Mouse (Mus musculus) cerebellum, adult (tissue): ENCODE measurements around the gene Krt4.

ENCODE experiments used
- ATAC-seq: cut with Nextera tagmentation; 2 replicates; pipeline ENCODE4 v1.9.2; 2017; ENCODE audit warnings: mild to moderate bottlenecking, moderate library complexity, mixed read lengths; ENCODE audit not compliant: insufficient number of reproducible peaks, low FRiP score, low TSS enrichment

Gene Krt4

DNA sequence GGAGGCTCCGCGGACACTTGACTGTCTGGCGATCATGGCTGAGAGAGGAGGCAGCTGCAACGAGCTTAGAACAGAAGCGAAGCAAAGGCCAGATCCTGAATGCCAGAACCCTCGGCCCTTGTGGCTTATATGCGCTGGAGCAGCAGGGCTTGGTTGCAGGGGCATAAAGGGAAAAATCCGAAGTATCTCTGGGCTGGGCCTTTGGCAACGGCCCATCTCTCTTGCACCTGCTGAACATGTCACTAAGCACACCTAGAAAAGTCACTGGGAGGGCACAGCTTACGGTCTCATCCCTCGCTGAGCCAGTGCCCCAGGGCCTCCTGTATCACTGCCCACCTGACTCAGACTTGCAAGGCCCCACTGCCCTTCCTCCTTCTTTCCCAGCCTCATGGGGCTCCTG, at the start of gene Krt4:
Krt4 (minus strand) TSS at position 101 of the 400 bp plus-strand sequence.
- ATAC-seq: no peak

DNA sequence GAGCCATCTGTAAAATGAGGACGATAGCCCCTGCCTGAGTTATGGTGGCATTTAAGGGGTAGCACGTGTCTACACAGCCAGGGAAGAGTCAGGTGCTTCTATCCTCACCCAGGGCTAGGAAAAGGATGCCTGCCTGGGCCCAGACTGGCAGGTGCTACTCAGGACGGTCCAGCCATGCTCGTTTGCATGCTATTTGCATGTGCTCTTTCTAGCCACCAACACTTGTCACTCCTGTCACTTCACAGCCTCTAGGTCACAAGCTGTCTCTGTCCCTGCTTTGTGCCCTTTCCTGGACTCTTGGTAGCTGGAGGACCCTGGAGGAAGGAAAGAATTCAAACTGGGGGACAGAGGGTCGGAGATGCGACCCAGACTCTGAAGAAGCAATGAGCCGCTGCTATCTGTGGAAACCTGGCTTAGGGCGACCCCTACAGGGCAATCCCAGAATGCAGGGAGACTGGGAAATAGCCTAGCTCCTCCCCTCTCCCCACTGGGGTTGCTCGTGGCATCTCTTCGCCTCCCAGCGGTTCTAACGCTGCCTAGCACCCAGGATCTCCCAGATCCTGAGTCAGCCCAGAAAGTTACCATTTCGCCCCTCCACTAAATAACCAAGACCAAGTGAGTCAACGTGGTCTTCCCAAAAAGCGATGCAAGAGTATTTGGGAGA, 49.0 kb upstream of the Krt4 start:
- ATAC-seq: no peak; the same call in 1 of the 2 replicates

DNA sequence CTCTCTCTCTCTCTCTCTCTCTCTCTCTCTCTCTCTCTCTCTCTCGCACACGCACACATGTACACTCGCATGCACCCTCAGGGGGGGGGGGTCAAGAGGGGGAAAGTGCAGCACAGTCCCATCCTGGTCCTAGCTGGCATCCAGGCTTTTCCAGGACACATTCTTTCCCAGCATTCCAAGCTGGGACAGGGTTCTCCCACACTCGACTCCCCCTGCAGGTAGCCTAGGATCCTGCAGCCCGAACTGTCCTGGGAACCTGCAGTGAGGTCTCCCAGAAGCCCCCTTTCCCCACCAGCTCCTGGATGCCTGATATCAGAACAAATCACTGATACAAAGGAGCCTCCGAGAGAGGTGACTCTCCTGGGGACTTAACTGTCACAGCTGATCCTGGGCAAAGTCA, 46.0 kb upstream of the Krt4 start:
- no peak for ATAC-seq

DNA sequence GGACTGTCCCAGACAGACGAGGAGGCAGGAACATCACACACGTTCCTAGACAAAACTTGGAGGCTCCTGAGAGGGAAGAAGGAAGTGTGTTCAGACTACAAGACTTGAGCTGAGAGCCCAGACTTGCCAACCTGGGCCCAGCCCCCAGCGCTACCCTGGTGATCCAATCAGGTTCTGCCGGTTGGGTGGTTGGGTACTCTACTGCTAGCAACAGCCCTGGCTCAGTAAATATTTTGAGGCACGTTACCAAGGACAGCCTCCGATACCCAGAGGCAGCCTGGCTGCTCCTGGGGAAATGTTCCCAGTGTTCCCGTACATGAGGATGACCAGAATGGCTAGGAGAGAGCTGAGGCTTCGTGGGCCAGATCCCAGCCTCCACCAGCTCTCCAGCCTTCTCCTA, 42.3 kb upstream of the Krt4 start:
- ATAC-seq: no peak

DNA sequence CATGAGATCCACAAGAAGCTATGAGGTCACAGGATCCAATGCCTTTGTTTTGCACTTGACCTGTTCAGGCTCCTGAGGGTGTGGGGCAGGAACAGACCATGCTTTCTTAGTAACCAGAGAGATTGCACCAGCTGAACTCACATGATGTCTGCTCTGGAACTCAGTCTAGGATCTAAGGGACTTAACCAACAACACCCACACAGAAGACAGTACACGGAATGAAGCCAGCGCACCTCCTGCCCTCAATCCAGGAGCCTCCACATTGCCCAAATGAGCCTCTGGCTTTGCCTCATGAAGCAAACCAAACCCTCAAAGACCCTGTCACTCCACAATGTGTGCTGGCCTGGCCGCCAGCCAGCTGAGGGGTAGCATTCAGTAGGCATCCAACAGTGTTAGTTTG, 34.4 kb upstream of the Krt4 start:
- no peak for ATAC-seq

DNA sequence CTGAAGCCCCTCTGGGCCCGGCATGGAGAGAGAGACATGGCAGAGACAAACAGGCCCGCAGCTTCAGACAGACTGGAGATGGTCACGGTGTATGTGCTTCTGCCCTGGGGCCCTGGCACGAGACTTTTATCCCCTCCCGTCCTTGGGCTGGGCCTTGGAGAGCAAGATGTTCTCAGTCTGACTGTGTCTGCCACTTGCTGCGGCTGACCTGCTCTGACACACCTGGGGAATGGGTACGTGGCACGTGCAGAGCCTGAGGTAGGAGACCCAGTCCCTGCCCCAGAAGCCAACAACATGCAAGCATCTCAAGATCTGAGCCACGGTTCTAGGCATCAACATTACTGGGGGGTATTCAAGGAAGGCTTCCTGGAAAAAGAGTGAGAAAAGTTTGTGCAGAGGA, 29.7 kb upstream of the Krt4 start, which contains the start of gene Krt78:
Krt78 (minus strand) TSS at position 101 of the 400 bp plus-strand sequence.
- no peak for ATAC-seq

DNA sequence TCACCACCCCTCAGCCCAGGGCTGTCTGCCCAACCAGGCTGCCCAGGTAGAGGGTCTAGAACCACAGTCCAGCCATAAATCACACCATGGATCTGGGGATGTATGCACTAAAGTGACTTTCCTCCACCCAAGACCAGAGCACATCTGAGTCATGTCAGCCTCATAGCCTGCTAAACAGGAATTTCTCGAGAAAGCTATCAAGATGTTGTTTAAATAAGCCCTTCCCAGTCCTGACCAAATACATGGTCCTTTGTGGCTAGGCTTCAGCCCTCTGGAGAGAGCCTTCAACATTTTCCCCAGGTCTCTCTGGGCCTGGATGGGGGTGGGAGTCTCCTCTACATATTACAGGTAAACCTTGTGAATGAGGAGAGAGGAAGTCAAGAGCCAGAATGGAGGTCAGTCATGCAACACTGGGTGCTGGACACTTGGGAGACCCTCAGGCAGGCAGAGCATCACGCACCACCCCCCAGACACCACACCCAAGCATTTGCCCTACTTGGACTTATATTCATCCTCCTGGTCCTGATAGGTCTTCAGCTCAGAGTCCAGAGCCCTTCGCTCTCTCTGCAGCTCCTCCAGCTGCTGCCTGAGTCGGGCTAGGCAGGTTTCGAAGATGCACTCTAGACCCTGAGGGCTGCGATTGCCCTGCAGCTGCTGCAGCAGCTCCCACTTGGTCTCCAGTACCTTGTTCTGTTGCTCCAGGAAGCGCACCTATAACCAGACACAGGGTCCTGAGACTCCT, 28.4 kb upstream of the Krt4 start:
- no peak for ATAC-seq

DNA sequence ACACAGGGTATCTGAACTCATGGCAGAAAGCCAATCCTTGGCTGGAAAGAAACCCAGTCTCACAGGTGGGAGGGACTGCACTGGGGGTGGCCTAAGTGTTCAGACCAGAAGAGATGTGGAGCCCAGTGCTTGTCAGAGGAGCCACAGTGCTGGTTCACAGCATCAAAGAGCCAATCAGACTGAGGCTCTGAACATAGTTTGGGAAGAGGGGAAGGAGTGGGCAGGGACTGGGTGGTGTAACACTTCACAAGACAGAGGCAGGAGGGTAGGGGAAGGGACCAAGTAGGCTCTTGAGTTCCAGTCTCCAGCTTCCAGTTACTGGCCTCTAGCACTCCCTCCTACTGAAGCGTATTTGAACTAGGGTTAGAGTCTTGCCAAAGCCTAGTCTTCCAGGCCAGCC, 20.9 kb upstream of the Krt4 start:
- ATAC-seq: no peak

DNA sequence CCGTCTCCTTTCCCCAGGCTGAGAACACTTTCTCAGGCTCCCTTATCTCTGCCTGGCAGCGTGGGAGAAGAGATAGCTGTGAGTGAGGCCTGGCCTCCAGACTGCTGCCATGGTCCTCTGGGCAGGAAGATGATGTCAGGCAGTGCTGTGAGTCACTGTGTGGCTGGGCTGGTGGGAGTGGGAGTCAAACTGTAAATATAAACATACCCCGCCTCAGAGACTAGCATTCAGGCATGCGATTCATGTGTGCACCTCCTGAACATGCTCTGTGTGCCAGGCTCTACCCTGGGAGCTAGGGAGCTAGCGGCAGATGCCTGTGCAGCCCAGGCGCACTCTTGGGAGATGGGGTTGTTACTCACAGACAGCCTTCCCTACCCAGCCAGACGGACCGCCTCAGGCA, 17.4 kb upstream of the Krt4 start:
- no peak for ATAC-seq

DNA sequence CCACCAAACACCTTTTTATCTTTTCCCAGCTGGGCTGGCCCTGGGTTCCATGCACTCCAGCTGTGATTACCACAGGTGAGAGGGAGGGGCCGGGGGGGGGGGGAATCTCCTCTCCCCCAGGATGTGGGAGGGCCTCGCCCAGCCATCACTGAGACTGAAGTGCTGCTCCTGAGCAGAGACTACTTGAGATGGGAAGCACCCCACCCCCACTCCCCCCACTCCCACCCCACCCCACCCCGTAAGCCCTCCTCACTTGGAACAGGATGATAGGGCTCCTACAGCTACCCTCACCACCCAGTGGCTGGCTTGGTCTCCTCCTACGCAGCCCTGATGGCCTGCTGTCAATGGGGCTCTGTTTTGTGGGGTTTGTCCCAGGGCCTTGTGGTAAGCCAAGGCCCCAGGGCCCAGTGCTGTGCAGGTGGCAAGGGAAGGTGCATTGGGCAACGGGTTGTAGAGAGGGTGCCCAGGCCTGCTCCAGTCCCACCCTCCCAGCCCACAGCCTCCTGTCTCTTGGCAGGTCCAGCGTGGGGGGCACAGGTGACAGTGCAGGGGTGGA, 15.8 kb upstream of the Krt4 start, which contains the start of gene Krt79:
Krt79 (minus strand) TSS at position 51 of the 556 bp plus-strand sequence.
- no peak for ATAC-seq

DNA sequence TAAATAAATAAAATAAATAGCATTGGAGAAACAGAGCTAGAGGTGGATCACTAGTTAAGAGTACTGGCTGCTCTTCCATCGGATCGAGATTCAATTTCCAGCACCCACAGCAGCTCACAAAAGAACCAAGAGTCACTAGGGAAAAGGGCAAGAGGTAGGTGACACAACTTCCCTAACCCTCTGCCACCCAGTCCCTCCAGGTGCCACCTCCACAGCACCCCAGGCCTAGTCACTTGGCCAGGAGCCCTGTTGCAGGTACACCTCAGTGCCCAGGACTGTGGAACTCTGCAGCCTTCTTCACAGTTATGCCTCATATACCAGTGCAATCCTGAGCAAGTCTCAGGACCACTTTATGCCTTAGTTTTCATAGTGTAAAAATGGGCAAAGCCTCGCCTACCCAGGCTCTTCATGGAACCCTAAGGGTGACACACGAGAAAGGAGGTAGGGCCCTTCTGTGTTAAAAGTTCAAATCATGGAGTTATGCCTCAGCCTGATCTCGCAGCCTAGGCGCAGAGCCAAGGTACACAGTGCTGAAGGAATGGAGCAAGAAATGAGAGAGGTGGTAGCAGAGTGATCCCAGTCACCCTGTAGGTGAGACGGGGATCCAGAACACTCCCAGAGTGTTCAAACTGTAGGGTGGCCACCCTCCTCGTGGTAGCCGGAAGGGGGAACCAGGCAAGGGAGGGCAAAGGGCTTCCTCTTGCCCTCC, 14.2 kb upstream of the Krt4 start:
- ATAC-seq: no peak

DNA sequence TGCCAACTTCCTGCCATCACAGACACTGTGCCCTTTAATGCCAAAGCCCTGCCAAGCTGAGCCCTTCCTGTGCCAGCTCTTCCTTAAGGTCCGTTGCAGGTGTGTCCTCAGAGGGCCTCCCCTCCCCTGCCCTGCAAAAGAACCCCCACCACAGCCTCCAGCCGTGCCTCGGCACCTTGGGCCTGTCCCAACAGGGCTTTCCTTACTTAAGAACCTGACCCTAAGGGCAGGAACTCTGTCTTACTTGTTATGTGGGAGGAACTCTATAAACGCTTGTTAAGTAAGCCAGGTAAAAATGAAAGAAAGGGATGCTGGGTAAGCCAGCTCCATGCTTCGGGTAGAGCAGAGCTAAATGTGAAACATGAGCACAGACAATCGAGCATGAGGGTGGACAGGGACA, 8.5 kb upstream of the Krt4 start:
- ATAC-seq: no peak

DNA sequence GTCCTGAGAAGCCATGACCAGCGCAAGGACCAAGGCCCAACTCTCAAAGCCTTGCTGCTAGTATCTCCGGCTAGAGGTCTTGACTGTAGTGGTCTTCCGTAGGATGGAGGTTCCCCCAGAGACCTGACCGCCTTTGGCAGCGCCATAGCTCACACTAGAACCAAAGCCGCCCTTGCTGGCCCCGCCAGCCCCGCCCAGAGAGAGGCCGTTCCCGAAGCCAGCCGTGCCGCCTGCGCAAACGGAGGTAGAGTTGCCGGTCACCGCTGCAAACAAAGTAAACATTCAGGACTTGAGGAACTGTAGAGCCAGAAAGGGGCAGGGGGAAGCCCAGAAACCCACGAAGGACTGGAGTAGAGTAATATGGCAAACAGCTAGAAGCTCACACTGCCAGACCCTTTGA, 5.1 kb upstream of the Krt4 start:
- ATAC-seq: no peak

DNA sequence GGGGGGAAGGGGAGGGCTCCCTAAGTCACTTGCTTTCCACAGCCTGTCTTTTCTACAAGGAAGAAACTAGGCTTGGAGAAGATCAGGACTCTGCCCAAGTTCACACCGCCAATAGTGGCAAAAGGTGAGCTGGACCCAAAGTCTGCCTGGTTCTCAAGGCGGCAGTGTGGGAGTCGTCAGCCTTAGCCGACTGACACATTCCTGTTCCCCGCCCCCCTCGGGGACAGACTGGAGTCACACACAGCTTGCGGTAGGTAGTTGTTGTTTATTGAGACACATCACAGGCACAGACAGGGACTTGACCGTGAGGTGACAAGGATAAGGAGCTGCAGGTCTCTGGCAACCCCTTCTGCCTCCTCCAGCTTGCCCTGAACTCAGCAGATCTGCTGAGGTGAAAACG, 4.6 kb upstream of the Krt4 start:
- ATAC-seq: no peak

DNA sequence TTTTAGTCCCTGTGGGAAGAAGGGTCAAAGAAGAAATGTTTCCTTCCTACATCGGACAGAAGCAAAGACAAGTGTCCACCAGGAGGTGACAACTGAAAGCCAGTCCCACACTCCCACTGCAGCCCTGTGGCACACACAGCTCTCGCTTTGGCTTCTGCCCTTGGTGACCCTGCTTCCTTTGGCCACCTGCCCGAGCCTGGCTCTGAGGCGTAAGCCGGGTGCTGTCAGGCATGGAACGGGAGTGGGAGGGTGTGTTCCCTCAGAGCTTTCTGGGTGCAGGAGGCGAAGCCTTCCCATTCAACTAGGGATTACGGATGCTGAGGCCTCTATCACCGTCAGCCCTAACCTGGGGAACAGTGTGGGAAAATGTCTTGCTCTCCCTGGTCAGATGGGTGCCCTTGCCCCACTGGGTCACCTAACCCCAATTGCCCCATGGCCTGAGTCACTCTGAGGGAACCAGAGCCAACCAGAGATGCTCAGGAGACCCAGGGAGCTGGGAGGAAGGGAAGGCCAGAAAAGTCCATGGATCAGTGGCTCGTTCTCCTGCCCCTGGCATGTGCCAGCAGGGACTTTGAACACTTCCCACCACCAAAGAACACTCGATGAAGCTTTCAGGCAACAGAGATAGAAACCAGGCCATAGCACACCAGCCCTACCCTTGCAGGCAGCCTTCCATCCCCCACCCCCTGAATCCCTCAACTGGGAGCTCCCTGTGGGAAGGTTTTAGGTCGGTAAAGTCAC, 3.0 kb upstream of the Krt4 start:
- no peak for ATAC-seq

DNA sequence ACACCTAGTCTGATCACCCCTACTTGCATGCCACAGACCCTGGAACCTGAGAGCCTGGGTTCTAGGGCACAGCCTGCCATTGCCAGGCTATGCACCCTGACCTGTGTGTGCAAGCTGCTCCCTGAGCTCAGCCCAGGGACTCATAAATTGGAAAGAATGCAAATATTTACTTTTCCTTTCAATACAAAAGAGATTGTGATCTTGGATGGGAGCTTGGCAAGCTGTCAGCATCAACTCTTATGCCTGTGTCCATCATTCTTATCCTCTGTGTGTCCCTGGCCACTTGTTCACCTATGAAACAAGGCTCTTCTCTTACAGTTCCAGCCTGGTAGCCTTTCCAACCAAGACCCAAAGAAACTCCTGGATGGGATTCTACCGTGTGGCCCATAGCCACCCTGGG, 506 bp upstream of the Krt4 start:
- no peak for ATAC-seq

DNA sequence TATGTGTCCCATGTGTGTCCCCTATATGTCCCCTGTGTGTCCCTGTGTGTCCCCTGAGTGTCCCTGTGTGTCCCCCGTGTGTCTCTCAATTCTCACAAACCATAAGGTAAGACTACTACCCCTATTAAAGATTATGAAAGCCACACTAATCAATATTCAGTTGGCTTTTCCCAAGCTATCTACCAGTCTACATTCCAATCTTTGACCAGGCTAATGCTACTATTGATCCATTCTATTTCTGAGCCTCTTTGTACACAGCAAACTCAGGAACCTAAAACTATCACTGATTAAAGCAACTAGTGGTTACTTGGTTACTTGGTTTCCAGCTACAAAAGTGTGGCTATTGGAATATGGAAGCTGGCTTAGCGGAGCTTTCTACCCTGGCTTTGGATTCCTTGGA, 2.2 kb downstream of the Krt4 start:
- no peak for ATAC-seq

DNA sequence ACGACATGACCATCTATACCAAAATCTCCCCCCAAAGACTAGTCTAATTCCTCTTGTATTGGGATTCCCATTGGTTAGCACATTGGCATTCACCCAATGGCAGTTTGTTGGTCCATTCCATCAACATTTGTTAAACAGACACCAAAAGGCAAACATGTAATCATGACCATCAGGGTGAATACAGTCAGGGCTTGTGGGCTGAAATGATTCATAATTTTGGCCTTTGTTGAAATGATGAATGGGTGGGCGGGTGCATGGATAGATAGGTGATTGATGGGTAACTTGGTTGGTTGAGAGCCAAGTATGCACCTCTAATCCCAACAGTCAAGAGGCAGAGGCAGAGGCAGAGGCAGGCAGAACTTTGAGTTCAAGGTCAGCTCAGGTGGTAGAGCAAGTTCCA, 8.5 kb downstream of the Krt4 start:
- no peak for ATAC-seq

DNA sequence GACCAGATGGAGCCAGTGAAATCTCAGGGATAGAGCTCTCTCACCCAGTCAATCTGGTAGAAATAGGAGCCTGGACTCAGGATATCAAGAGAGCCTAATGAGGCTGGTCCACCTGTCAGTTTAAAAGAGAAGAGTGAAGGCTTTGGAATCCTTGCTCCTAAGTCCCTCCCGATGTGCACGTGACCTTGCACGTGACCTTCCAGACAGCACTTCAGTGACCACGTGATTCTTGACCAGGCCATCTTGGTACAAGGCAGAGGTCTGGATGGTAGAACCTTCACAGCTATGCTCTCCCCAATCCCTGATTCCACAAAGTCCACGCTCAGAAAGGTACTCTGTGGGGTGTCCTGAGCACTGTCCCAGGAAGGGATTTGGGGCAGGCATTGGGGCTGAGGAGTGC, 19.7 kb downstream of the Krt4 start:
- no peak for ATAC-seq
